8 mouse cellular contexts compared by ENCODE assay signal in genomic region chr4:64832882-64833281, GRCm38 (mm10).
DNase-seq lines count a peak whose midpoint lies in the region; ATAC-seq and TF ChIP-seq lines count a peak whose summit lies in the region.

No protein-coding gene starts in this region.

- TF ChIP-seq CTCF in embryonic fibroblast, embryonic 13.5 days (IDR thresholded peaks at IDR 0.05; ENCODE audit: borderline replicate concordance, insufficient read depth, low read length): peak; percentile 35; the same call in 1 of the 2 replicates

- no peak for TF ChIP-seq POLR2A in embryonic fibroblast, embryonic 13.5 days (IDR thresholded peaks at IDR 0.05; ENCODE audit: low read depth, low read length)

- H3K4me1 ChIP-seq in hindbrain, embryonic 11.5 days (replicated peaks; ENCODE audit: control insufficient read depth, insufficient read depth, low read length): no peaks in the 10 kb centered on the region
- H3K4me1 ChIP-seq in hindbrain, embryonic 10.5 days (replicated peaks): no peaks in the 10 kb centered on the region
- H3K4me1 ChIP-seq in embryonic fibroblast, embryonic 13.5 days (ENCODE audit: control insufficient read depth, insufficient read depth, low read length): no peaks in the 10 kb centered on the region

- no peak overlapping the region for H3K27ac ChIP-seq in hindbrain, embryonic 11.5 days (ENCODE audit: low read depth, low read length)
- no peak overlapping the region for H3K27ac ChIP-seq in hindbrain, embryonic 10.5 days
- H3K27ac ChIP-seq in embryonic fibroblast, embryonic 13.5 days (ENCODE audit: insufficient read depth, low read length): no peak overlapping the region

- DNase-seq in hindbrain, embryonic 11.5 days (ENCODE audit: low spot score): peak; percentile 19
- no peak for DNase-seq in hindbrain, embryonic 10.5 days (ENCODE audit: low spot score)
- DNase-seq in right cerebral cortex, adult 18-20 months: peak; percentile 8
- no peak for DNase-seq in right cerebral cortex, postnatal 4 days
- peak; percentile 9 for DNase-seq in telencephalon, adult 2 months (ENCODE audit: low read depth, low spot score)
- DNase-seq in urinary bladder, adult 18-20 months (ENCODE audit: low spot score in 2 of 2): no peak
- DNase-seq in spleen, adult 18-20 months: no peak

- no peak overlapping the region for H3K9ac ChIP-seq in hindbrain, embryonic 11.5 days (ENCODE audit: low read depth, low read length)

- H3K36me3 ChIP-seq in hindbrain, embryonic 11.5 days (ENCODE audit: control insufficient read depth, insufficient read depth, low read length): no peaks in the 10 kb centered on the region
- no peaks in the 10 kb centered on the region for H3K36me3 ChIP-seq in hindbrain, embryonic 10.5 days

- no peak for ATAC-seq in hindbrain, embryonic 11.5 days (ENCODE audit: low FRiP score)

- H3K27me3 ChIP-seq in hindbrain, embryonic 11.5 days (ENCODE audit: control insufficient read depth, insufficient read depth, low read length): no peaks in the 10 kb centered on the region
- no peaks in the 10 kb centered on the region for H3K27me3 ChIP-seq in hindbrain, embryonic 10.5 days (ENCODE audit: insufficient read depth, poor library complexity, severe bottlenecking)

- H3K9me3 ChIP-seq in hindbrain, embryonic 11.5 days (ENCODE audit: control insufficient read depth, low read length): no peaks in the 10 kb centered on the region
- H3K9me3 ChIP-seq in hindbrain, embryonic 10.5 days: no peaks in the 10 kb centered on the region

- no peak overlapping the region for H3K4me3 ChIP-seq in hindbrain, embryonic 11.5 days (ENCODE audit: low read depth, low read length)
- H3K4me3 ChIP-seq in hindbrain, embryonic 10.5 days: no peak overlapping the region
- H3K4me3 ChIP-seq in embryonic fibroblast, embryonic 13.5 days (ENCODE audit: insufficient read depth, low read length): no peak overlapping the region

- no peak overlapping the region for H3K4me2 ChIP-seq in hindbrain, embryonic 11.5 days (replicated peaks; ENCODE audit: low read depth, low read length)

- 54% methylated on average over 2 of the region's 2 CpGs for WGBS in hindbrain, embryonic 11.5 days
- 49% methylated on average over 2 of the region's 2 CpGs for whole genome bisulfite sequencing in hindbrain, embryonic 10.5 days

Comparison
In these comparisons a context has a peak if more than half of its experiments do, and no peak if none do; other contexts are left out.
1. DNase-seq: peak in hindbrain, embryonic 11.5 days (single experiment), right cerebral cortex, adult 18-20 months (single experiment) and telencephalon, adult 2 months (single experiment); none in hindbrain, embryonic 10.5 days (single experiment), right cerebral cortex, postnatal 4 days (single experiment), urinary bladder, adult 18-20 months (0 of 2) and spleen, adult 18-20 months (0 of 2).